Mouse (Mus musculus) heart, embryonic 12.5 days (tissue): ENCODE measurements around the gene Ptpn7. TPM values are rescaled to one million over a fixed set of nuclear protein-coding genes. Genes with fewer than 3 reads are reported as not detected.

Experiments
- ATAC-seq: fragments of 200-750 bp; cut with Nextera tagmentation; 2 replicates; pipeline ENCODE4 v1.8.0; 2017; ENCODE audit warnings: moderate TSS enrichment, moderate library complexity; ENCODE audit not compliant: insufficient number of reproducible peaks, low FRiP score
- H3K27ac ChIP-seq: fragments of 300-500 bp; sonication (generic); 2 replicates; pipeline ENCODE4 v1.5.1; 2016; ENCODE audit warnings: mild to moderate bottlenecking, moderate library complexity; ENCODE audit not compliant: poor library complexity, severe bottlenecking
- H3K27me3 ChIP-seq: fragments of 300-500 bp; sonication (generic); replicated peaks from 2 replicates; pipeline ENCODE4 v1.6.1; 2016; ENCODE audit warnings: mild to moderate bottlenecking, moderate library complexity
- H3K36me3 ChIP-seq: fragments of 300-500 bp; sonication (generic); 2 replicates; pipeline ENCODE4 v1.6.1; 2016; ENCODE audit warnings: mild to moderate bottlenecking, moderate library complexity
- H3K4me1 ChIP-seq: fragments of 300-500 bp; sonication (generic); replicated peaks from 2 replicates; pipeline ENCODE4 v1.6.1; 2016; ENCODE audit warnings: mild to moderate bottlenecking
- H3K4me2 ChIP-seq: fragments of 300-500 bp; sonication (generic); 2 replicates; pipeline ENCODE4 v1.6.1; 2016; ENCODE audit warnings: mild to moderate bottlenecking, moderate library complexity
- H3K4me3 ChIP-seq: fragments of 300-500 bp; sonication (generic); 2 replicates; pipeline ENCODE4 v1.5.1; 2016; ENCODE audit warnings: mild to moderate bottlenecking
- H3K9ac ChIP-seq: fragments of 300-500 bp; sonication (generic); 2 replicates; pipeline ENCODE4 v1.6.1; 2016; ENCODE audit warnings: mild to moderate bottlenecking, moderate library complexity
- H3K9me3 ChIP-seq: fragments of 300-500 bp; sonication (generic); replicated peaks from 2 replicates; pipeline ENCODE4 v1.6.1; 2016; ENCODE audit warnings: mild to moderate bottlenecking, moderate library complexity
- WGBS: fragments of 180-500 bp; shearing (Covaris S2); methylation state at CpG from one replicate; pipeline ENCODE4 v1.1.7; 2016; 5-methylcytosine and 5-hydroxymethylcytosine counted together
- polyA plus RNA-seq: library from polyadenylated mRNA; unstranded; fragments of >200 nt; fragmentation: Nextera tagmentation; extraction: Ambion mirVana; gene quantifications from 2 replicates; pipeline ENCODE4 v1.2.1, GENCODE M21; 2016

The Ptpn7 gene
- polyA plus RNA-seq, 1 experiment from 2014 or later: 1.4 TPM

DNA sequence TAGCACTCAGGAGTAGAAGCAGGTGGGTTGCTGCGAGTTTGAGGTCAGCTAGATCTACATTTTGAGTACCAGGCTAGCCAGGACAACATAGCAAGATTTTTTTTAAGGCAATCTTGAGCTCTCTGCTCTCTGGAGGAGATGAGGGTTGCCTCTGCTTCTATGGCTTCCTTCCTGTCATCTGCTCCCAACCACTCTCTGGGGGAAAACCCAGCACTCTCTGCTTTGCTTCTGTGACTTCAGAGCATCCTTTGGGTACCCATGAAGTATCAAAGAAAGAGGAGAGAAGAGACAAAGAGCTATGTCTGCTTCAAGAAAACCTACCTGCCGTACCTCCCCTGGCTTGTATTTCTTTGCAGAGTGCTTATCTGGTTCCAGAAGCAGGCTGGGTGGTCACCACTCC lies 11.4 kb downstream of the Ptpn7 start:
- ATAC-seq: no peak
- Histone ChIP-seq H3K4me1 (peaks cover 15% of the 10 kb centered on the region), H3K9ac (no peak overlapping the region), H3K27ac (no peak overlapping the region), H3K9me3 (no peaks in the 10 kb centered on the region), H3K4me2 (no peak overlapping the region), H3K36me3 (no peaks in the 10 kb centered on the region), H3K4me3 (no peak overlapping the region), H3K27me3 (peaks cover 28% of the 10 kb centered on the region)
- WGBS: 76% methylated on average over 2 of the region's 2 CpGs

DNA sequence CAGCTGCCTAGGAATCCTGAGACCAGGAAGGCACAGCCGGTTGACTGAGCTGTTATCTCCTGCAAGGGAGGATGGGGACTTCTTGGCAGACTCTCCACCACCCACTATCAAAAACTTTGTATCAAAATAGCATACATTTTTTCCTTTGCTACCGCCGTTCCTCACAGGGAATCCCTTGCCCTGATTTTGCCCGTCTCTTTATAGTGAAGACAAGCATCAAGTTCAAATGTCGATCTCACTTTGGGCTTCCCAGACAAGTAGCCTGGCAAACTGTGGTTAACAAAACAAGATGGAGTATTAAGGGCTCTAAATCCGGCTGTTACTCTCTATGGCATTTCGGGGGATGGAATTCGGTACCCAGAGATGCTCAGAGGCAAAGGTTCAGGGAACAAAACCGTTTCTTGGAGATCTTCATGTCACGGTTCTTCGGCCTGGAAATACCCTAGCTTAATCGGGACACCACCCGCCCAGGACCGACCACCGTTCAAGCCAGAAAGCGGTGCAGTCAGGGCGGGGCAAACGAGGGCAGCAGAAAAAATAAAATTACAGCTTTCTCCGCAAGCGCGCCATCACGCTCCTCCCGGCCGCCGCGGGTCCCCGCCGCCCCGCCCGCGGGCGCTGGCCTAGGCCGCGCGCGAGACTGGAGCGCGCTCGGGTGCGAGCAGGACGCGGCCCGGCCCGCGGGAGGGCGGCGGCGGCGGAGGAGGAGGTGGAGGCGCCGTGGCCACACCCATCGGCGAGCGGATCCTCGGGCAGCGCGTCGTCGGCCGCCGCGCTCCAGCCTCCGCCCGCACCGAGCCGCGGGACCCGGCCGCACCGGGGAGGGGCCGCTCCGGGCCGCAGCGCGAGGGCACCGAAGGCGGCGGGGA lies 13.8 kb downstream of the Ptpn7 start, which contains the start of gene Arl8a:
Arl8a (plus strand) TSS at position 748 of the 869 bp plus-strand sequence.
- 3% methylated on average over 73 of the region's 78 CpGs for WGBS
- peak within 1 kb of the TSS; percentile 89 for H3K4me2 ChIP-seq

DNA sequence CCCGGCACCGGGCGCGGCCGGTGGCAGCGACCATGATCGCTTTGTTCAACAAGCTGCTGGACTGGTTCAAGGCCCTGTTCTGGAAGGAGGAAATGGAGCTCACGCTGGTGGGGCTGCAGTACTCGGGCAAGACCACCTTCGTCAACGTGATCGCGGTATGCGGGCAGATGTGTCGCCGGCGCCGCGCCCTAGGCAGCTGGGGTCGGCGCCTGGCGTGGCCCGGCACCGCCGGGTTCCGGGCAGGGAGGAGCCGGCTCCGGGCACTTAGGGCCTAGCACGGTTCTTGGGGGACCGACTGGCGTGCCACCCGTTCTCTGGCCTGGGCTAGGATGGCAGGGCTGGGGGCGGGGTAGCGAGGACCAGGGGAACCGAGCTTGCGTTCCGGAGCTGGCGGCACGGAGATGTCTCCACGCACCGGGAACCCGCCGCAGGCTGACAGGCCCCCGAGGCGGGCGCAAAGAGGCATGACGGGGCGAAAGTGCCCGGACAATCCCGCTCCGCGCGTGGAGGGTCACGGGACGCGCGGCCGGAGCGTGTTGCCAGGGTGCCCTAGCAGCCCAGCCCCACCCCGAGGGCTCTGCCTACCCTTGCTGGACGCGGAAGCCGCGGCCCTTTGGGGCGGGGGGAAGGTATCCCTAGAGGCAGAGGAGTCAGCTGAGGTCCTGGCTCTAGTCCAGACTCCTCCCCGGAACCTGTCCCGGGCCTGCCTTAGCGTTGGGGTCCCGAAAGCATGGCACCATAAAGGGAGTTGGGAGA lies 14.6 kb downstream of the Ptpn7 start:
- Histone ChIP-seq H3K9ac (peak overlapping the region; percentile 93), H3K9me3 (no peaks in the 10 kb centered on the region), H3K27ac (peak overlapping the region; percentile 61), H3K4me1 (peaks cover 15% of the 10 kb centered on the region), H3K4me3 (peak overlapping the region; percentile 88), H3K36me3 (peaks cover 5% of the 10 kb centered on the region; the same call in 1 of the 2 replicates), H3K27me3 (peaks cover 35% of the 10 kb centered on the region), H3K4me2 (peak overlapping the region; percentile 89)
- under 1% methylated on average over 69 of the region's 69 CpGs for WGBS
- peak; percentile 75 for ATAC-seq

More for the DNA sequence above, 13.8 kb downstream of the Ptpn7 start, which contains the start of gene Arl8a:
- Histone ChIP-seq H3K9ac (peak within 1 kb of the TSS; percentile 93), H3K27ac (peak within 1 kb of the TSS; percentile 61), H3K9me3 (no peaks in the 10 kb centered on the region), H3K4me3 (peak within 1 kb of the TSS; percentile 88), H3K27me3 (peaks cover 34% of the 10 kb centered on the region), H3K4me1 (peaks cover 15% of the 10 kb centered on the region), H3K36me3 (peaks cover 3% of the 10 kb centered on the region; the same call in 1 of the 2 replicates)
- ATAC-seq: peak; percentile 88

DNA sequence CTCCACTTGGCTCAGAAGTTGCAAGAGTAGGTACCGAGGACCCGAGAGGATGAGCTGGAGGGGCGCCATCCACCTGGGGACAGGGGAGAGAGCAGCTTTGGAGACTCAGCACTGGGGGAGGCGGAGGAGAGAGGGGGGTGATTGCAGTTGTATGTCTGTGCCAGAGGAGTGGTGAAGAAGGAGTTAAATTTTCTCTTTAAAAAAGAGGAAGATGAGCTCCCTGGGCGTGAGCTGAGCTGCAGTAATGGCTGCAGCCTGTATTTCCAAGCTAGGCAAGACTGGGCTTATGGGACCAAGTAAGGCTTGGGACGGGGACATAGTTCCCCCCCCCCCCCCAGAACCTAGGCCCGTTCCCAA lies 15.2 kb downstream of the Ptpn7 start:
- WGBS: 7% methylated on average over 7 of the region's 7 CpGs
- no peak overlapping the region for H3K27ac ChIP-seq
- H3K36me3 ChIP-seq: peaks cover 7% of the 10 kb centered on the region; the same call in 1 of the 2 replicates
- no peaks in the 10 kb centered on the region for H3K9me3 ChIP-seq
- H3K9ac ChIP-seq: peak overlapping the region; percentile 93
- peak overlapping the region; percentile 89 for H3K4me2 ChIP-seq
- H3K27me3 ChIP-seq: peaks cover 39% of the 10 kb centered on the region
- H3K4me3 ChIP-seq: peak overlapping the region; percentile 88
- ATAC-seq: 0 out of 2 replicates have a peak, but pooled peaks have one; percentile 7
- peaks cover 15% of the 10 kb centered on the region for H3K4me1 ChIP-seq

DNA sequence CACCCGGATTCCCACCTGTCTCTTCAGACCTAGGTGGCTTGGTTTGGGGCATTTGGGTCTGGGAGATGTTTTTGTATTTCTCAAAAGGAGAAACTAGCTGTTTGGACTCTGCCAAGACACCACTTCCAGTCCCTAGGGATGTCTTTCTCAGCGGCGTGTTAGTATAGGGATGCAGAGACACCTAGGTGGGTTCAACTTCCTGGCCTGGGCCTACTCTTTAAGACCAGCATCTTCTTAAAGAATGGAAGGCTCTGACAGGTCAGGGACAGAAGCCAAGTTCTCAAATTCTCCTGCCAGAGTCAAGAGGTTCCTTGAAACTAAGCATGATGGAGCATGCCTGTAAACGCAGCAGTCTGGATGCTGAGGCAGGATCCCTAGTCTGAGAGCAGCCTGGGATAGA lies 16.0 kb downstream of the Ptpn7 start:
- H3K4me3 ChIP-seq: peak overlapping the region; percentile 88
- peaks cover 15% of the 10 kb centered on the region for H3K4me1 ChIP-seq
- no peak overlapping the region for H3K9ac ChIP-seq
- peak overlapping the region; percentile 89 for H3K4me2 ChIP-seq
- 70% methylated on average over 4 of the region's 4 CpGs for WGBS
- no peak for ATAC-seq
- H3K27ac ChIP-seq: no peak overlapping the region
- H3K9me3 ChIP-seq: no peaks in the 10 kb centered on the region
- H3K27me3 ChIP-seq: peaks cover 33% of the 10 kb centered on the region
- H3K36me3 ChIP-seq: peaks cover 7% of the 10 kb centered on the region; the same call in 1 of the 2 replicates

DNA sequence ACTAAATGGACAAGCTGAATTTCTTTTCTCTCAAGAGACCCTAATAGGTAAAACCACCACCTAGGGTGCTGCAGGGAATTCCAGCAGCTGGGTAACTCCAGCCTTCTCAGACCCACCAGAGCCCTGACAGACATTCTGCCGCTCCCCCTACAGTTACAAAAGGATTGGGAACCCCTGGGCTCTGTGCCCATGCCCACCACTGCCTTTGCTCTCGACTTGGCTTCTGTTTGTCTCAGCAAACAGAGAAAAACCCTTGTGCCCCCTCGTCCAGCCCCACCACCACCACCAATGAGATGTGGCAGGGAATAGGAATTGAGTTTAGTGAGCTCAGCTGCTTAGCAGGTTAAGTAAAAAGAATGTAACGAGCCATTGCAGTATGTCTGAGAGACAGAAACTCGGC lies 16.5 kb downstream of the Ptpn7 start:
- Histone ChIP-seq H3K4me1 (peaks cover 17% of the 10 kb centered on the region), H3K27ac (no peak overlapping the region), H3K36me3 (peaks cover 7% of the 10 kb centered on the region; the same call in 1 of the 2 replicates), H3K9ac (no peak overlapping the region), H3K4me3 (no peak overlapping the region), H3K27me3 (peaks cover 29% of the 10 kb centered on the region), H3K9me3 (no peaks in the 10 kb centered on the region), H3K4me2 (no peak overlapping the region)
- 79% methylated on average over 5 of the region's 5 CpGs for WGBS
- ATAC-seq: no peak

DNA sequence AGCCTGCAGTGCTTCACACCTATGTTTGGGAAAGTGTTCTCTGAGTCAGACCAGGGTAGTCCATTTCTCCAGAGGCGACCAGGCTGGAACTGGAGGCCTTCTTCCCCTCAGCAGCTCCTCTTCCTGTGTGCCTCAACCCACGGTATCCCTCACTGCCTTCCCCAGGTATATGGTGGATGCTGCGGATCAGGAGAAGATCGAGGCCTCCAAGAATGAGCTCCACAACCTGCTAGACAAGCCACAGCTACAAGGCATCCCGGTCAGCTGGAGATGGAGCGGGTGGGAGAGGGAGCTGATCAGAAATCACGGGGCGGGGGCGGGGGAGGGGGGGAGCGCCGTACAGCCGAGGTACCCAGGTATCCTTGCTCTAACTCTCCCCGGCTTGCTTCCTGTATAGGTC lies 21.5 kb downstream of the Ptpn7 start:
- peaks cover 21% of the 10 kb centered on the region for H3K36me3 ChIP-seq
- H3K4me3 ChIP-seq: peak overlapping the region; percentile 3; the same call in 1 of the 2 replicates
- H3K4me2 ChIP-seq: peak overlapping the region; percentile 57
- ATAC-seq: peak; percentile 23; the same call in 1 of the 2 replicates
- 0 out of 2 replicates have a peak overlapping the region, but pooled peaks have one; percentile 24 for H3K27ac ChIP-seq
- H3K27me3 ChIP-seq: peaks cover 34% of the 10 kb centered on the region
- H3K4me1 ChIP-seq: peaks cover 36% of the 10 kb centered on the region
- H3K9ac ChIP-seq: peak overlapping the region; percentile 59; the same call in 1 of the 2 replicates
- H3K9me3 ChIP-seq: no peaks in the 10 kb centered on the region
- WGBS: 27% methylated on average over 13 of the region's 13 CpGs

DNA sequence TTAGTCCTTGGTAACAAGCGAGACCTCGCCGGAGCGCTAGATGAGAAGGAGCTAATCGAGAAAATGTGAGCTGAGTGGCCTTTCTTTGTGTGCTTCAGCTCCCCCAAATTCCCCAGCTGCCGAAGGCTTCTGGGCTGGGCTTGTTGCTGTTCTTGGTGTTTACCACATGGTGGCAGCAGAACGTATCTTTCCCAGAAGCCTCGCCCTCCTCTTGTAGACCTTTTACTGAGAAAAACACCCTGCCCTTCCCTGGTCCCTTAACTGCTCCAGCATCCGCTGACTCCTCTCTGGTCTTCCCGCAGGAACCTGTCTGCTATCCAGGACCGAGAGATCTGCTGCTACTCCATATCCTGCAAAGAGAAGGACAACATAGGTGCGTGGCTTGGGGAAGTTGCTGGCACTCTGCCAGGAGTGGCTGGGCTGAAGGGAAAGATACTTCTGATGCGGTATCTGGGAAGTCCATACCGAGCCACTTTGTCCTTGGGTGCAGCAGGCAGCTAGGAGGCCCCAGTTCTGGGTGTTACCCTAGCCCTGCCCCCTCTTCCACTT lies 22.0 kb downstream of the Ptpn7 start:
- Histone ChIP-seq H3K4me3 (peak overlapping the region; percentile 26), H3K27ac (peak overlapping the region; percentile 65), H3K4me2 (peak overlapping the region; percentile 57), H3K36me3 (peaks cover 21% of the 10 kb centered on the region), H3K27me3 (peaks cover 36% of the 10 kb centered on the region), H3K9ac (peak overlapping the region; percentile 59), H3K4me1 (peaks cover 36% of the 10 kb centered on the region), H3K9me3 (no peaks in the 10 kb centered on the region)
- peak; percentile 53; the same call in 1 of the 2 replicates for ATAC-seq
- 2% methylated on average over 14 of the region's 14 CpGs for WGBS

DNA sequence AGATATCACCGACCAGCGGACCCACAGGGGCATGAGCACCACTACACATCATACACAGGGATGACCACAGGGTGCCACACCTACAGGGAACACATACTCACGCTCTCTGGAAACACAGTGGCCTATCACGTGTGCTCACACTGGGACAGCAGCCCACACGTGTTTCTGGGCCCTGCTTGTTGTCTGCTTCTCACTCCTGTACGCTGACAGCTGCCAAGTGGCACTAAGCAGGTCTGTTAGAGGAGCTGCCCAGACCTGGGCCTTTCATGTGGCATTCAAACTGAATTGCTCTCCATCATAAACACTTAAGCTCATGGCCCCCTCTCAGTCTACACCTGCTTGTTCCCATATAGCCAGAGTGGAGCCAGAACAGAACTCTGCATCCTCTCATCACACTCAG lies 23.8 kb downstream of the Ptpn7 start:
- WGBS: 57% methylated on average over 6 of the region's 6 CpGs
- peak; percentile 43; the same call in 1 of the 2 replicates for ATAC-seq
- Histone ChIP-seq H3K4me2 (no peak overlapping the region), H3K4me1 (peaks cover 36% of the 10 kb centered on the region), H3K4me3 (no peak overlapping the region), H3K27ac (no peak overlapping the region), H3K9me3 (no peaks in the 10 kb centered on the region), H3K27me3 (peaks cover 51% of the 10 kb centered on the region), H3K9ac (no peak overlapping the region), H3K36me3 (peaks cover 19% of the 10 kb centered on the region)

DNA sequence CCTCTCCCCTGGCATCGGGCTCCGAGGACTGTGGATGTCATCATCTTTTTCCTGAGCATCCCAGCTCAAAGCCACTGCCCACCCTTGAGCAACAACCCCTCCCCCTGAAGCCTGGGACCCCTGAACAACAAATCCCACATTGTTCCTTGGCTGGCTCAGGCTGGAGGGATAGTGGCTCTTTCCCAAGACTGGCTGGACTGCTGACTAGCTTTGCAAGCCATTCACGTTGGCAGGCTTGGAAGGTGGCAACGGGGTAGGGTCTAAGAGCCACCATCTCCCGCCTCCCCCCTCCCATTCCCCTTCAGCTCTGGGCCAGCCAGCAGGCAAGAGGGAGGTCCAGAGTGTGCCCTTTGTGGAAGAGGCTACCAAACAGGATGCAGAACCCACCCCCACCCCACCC lies 26.1 kb downstream of the Ptpn7 start:
- peaks cover 14% of the 10 kb centered on the region for H3K36me3 ChIP-seq
- no peak overlapping the region for H3K4me2 ChIP-seq
- H3K27ac ChIP-seq: no peak overlapping the region
- H3K27me3 ChIP-seq: peaks cover 56% of the 10 kb centered on the region
- WGBS: 70% methylated on average over 5 of the region's 5 CpGs
- H3K4me1 ChIP-seq: peaks cover 36% of the 10 kb centered on the region
- no peaks in the 10 kb centered on the region for H3K9me3 ChIP-seq
- no peak for ATAC-seq
- H3K4me3 ChIP-seq: no peak overlapping the region
- no peak overlapping the region for H3K9ac ChIP-seq
